Mouse (Mus musculus) hindlimb bud, embryonic 11.5 days (tissue): ENCODE data around the gene Mief1.

Source experiments
- DNase-seq: peaks from one replicate; pipeline ENCODE4 v3.0.0-alpha.2; 2012; ENCODE audit warnings: low read depth, low spot score; ENCODE audit errors: extremely low spot score

Mief1 gene

GRCm38 (mm10) chr15:80261100-80261499 lies 27.3 kb downstream of the Mief1 start:
- DNase-seq, result no peak

GRCm38 (mm10) chr15:80263610-80264575 lies 30.1 kb downstream of the Mief1 start, which contains the start of gene Rps19bp1:
Gene Rps19bp1 (minus strand): TSS chr15:80264315.
- peak; percentile 83 for DNase-seq

- peak; percentile 67 for DNase-seq
These were observed 32.5 kb downstream of the Mief1 start for GRCm38 (mm10) chr15:80266281-80266680.

- no peak for DNase-seq
These were observed 38.1 kb downstream of the Mief1 start for GRCm38 (mm10) chr15:80271858-80272396.

GRCm38 (mm10) chr15:80277107-80277506 lies 43.3 kb downstream of the Mief1 start:
- DNase-seq, result no peak

- peak; percentile 72 for DNase-seq
These were observed 43.8 kb downstream of the Mief1 start for GRCm38 (mm10) chr15:80277625-80278024.

GRCm38 (mm10) chr15:80278121-80278759 lies 44.4 kb downstream of the Mief1 start:
- DNase-seq, result no peak

GRCm38 (mm10) chr15:80279053-80279452 lies 45.2 kb downstream of the Mief1 start:
- DNase-seq, result no peak

- DNase-seq, result no peak
These were observed 46.8 kb downstream of the Mief1 start for GRCm38 (mm10) chr15:80280646-80281045.

GRCm38 (mm10) chr15:80286851-80287415 lies 53.1 kb downstream of the Mief1 start, which contains the start of gene Cacna1i:
Gene Cacna1i (plus strand): TSS chr15:80287238.
- no peak for DNase-seq

- DNase-seq, result no peak
These were observed 54.2 kb downstream of the Mief1 start for GRCm38 (mm10) chr15:80288036-80288435.

GRCm38 (mm10) chr15:80289436-80289835 lies 55.6 kb downstream of the Mief1 start:
- peak; percentile 35 for DNase-seq

GRCm38 (mm10) chr15:80297146-80297545 lies 63.3 kb downstream of the Mief1 start:
- no peak for DNase-seq
